Mouse (Mus musculus) left cerebral cortex, postnatal 14 days (tissue): ENCODE data around the gene Fam129a. TPM values are rescaled to one million over a fixed set of nuclear protein-coding genes. Genes with fewer than 3 reads are reported as not detected.
A peak's percentile ranks its signal among the peaks of the same experiment; 100 is the strongest.
"Not testable (repeated sequence)": the region's sequence is repeated elsewhere in the genome, so short reads cannot be mapped to it uniquely, and the experiment has no call there.

ENCODE experiments used
- DNase-seq, 2 experiments: peaks; one replicate each; pipeline ENCODE4 v3.0.0; 2021 to 2022; ENCODE audit warnings: low spot score in 2 of 2, mixed read lengths in 1 of 2
- intact Hi-C: fragments of 180-260 bp; cut with DNase I; formaldehyde crosslinking; loops from one replicate; pipeline ENCODE4 v1.15.1; 2025
- total RNA-seq, 2 experiments: library from RNA; stranded (reverse); gene quantifications; 2 replicates each; pipeline ENCODE4 v1.2.3; 2021

Gene Fam129a
- total RNA-seq, 2 experiments from 2014 or later, result 5.4 to 5.9 TPM

DNA sequence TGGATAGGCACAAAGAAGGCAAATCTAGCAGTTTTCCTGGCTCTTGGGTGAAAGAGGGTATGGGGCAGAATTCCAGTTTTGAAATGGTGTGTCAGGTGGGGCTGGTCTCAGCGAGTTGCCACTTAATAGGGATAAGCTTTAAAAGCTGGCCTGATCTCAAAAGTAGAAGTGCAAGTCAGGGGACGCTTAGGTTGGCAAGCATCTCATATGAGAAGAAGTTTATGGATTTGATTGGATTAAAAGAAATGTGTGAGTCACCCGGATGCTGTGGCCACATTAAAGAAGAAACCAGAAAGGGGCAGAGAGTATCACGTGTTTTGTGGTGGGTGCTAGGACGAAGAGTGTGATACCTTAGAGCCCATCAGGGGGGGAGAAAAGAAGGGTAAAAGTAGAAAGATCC lies 114.0 kb downstream of the Fam129a start:
- no peak for DNase-seq
- intact Hi-C loops, result loop anchor here (5.0 kb wide), 1 partner anchor 123 kb away; no protein-coding TSS in a partner anchor

DNA sequence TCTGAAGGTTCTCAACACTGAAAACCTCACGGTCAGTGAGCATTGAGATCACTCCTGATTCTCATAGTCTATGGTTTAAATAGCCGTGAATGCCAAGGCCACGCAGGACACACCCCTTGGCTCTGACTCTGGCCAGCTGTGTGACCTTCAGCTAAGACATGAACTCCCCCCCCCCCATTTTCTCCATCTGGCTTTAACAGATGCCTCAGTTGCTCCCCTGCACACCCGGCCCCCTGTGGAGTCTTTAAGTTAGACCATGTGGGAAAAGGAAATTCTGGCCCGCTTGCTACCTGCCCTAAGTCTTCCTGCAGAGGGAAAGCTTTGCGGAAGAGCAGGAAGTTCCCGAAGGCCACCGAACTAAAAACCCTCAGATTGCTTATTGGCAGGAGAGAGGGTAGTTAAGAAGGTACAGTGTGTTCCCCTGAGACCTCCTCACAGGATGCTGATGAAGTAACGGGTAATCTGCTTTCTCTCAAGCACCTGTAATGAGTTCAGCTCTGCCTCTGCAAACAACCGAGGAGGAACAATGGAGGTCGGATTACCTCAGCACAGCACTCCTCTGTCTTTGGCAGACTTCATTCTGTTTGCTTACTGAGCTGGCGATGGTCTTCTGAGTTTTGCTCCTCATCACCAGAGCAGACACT lies 114.8 kb downstream of the Fam129a start:
- intact Hi-C loops, result loop anchor here (5.0 kb wide), 1 partner anchor 123 kb away; no protein-coding TSS in a partner anchor
- DNase-seq, result no peak

DNA sequence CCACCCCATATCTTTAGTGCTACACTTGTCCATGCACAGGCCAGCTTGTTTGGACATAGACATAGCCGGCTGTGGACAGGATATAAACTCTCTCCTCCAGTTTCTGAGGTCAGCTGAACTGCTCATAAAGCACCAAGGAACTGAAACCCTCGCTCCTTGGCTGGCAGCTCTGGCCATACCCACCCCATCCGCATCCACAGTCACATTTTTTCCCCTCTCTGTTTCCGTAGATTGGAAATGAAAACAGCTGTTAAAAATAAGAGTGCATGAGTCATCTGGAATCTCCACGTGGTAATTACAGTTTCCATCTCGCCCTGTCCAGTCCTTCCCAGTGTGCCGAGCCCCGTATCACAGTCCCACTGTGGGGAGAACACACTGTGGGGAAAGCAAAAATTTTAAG lies 115.7 kb downstream of the Fam129a start:
- DNase-seq, result peak in 1 of 2 experiments; percentile 32
- intact Hi-C loops, result loop anchor here (5.0 kb wide), 1 partner anchor 124 kb away; no protein-coding TSS in a partner anchor

- intact Hi-C loops, result loop anchor here (5.0 kb wide), 1 partner anchor 127 kb away; no protein-coding TSS in a partner anchor
- no peak for DNase-seq
These were observed 118.0 kb downstream of the Fam129a start for GRCm38 (mm10) chr1:151689032-151689431.

DNA sequence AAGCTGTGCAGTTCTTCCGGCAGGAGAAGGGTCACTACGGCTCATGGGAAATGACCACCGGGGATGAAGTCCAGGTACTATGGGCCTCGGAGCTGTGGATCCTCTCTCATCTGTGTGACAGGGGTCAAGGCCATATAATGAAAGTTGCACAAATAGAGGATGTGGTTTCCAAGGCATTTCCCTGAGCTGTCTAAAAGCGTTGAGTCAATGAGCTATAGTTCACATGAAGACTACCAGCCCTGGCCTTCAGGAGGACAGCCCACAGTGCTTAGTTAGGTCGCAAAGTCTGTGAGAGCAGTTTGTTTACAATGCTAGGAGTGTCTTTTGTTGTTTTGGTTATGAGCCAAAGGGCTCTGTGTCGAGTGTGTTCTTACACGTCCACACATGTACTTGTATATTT lies 118.6 kb downstream of the Fam129a start:
- intact Hi-C loops, result loop anchor here (5.0 kb wide), 1 partner anchor 127 kb away; no protein-coding TSS in a partner anchor
- DNase-seq, result no peak

GRCm38 (mm10) chr1:151690061-151690460 lies 119.1 kb downstream of the Fam129a start:
- intact Hi-C loops, result no loop called here
- DNase-seq, result no peak

DNA sequence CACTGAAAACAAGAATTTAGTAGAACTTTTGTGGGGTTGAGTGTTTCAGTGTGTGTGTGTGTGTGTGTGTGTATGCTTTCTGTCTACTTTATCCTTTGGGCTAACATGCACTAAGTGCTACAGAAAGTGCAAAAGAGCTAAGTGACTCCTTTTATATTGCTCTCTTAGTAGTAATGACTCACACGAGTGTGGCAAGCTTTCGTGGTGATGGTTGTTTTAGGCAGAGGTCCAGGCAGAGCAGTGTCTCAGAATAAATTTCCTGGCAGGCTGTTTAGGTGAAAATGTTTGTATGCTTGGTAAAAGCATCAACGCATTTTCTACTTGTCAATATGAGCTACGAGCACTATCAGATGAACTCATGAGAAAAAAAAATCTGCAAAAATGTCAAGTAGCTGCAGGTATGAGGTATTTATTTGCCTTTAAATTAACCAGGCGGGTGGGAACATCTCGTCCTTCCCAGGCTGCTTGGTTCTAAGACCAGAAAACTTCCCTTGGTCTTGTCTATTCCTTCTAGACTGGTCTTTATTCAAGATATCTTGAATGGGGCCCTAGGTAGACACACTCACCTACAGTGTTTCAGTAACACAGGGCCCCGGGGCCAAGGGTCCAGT lies 119.7 kb downstream of the Fam129a start:
- intact Hi-C loops, result no loop called here
- DNase-seq, result no peak

GRCm38 (mm10) chr1:151692867-151693266 lies 121.9 kb downstream of the Fam129a start:
- intact Hi-C loops, DNase-seq: not testable (repeated sequence)

GRCm38 (mm10) chr1:151696751-151697150 lies 125.8 kb downstream of the Fam129a start:
- intact Hi-C loops, result no loop called here
- no peak for DNase-seq

- intact Hi-C loops, result no loop called here
- DNase-seq, result no peak
These were observed 127.1 kb downstream of the Fam129a start for GRCm38 (mm10) chr1:151697901-151698641.

DNA sequence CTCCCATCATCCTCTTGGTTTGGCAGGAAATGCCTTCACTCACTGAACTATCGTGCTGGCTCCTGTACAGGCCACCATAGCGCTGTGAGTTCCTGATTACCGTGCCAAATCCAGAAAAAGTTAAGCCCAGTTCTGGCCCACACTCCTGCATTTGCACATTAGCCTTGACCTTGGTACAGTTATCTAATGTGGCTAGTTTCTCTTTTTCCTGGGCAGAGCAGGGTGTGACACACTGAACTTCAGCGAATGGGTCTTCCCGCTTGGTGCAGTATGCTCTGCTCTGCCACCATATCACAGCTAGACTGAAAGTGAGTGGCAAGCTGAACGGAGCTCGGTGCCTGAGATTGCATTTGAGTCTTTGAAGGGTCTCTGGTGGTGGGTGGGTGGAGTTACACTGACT lies 128.4 kb downstream of the Fam129a start:
- no peak for DNase-seq
- intact Hi-C loops, result no loop called here

DNA sequence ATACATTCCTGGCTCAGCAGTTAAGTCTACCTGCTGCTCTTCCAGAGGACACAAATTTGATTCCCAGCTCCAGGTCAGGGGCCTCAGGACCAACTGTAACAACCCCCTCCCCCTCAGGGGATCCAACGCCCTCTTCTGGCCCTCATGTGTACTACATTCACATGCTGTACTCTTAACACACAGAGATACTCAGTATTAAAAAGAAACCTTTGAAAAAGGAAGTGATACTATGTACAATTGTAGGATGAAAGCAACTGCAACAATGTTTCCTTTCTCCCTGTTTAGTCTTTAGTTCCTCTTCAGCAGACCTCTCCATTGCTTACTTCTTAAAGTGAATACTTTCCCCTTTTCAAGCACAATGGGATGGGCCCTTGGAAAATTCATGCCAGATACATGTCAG lies 131.8 kb downstream of the Fam129a start:
- DNase-seq, result no peak

GRCm38 (mm10) chr1:151705723-151706396 lies 134.9 kb downstream of the Fam129a start:
- intact Hi-C loops, result loop anchor here (1.0 to 5.0 kb wide), 3 partner anchors 142 to 244 kb away; no protein-coding TSS in a partner anchor
- DNase-seq, result peak; percentile 82 to 93

More for the DNA sequence above, 131.8 kb downstream of the Fam129a start:
- intact Hi-C loops, result no loop called here

- intact Hi-C loops, result loop anchor here (1.0 to 5.0 kb wide), 3 partner anchors 142 to 244 kb away; no protein-coding TSS in a partner anchor
- DNase-seq, result no peak
These were observed 135.4 kb downstream of the Fam129a start for GRCm38 (mm10) chr1:151706397-151706752.

GRCm38 (mm10) chr1:151708966-151709733 lies 138.2 kb downstream of the Fam129a start:
- DNase-seq, result no peak
- intact Hi-C loops, result loop anchor here (5.0 kb wide), 2 partner anchors 217 to 247 kb away; no protein-coding TSS in a partner anchor

DNA sequence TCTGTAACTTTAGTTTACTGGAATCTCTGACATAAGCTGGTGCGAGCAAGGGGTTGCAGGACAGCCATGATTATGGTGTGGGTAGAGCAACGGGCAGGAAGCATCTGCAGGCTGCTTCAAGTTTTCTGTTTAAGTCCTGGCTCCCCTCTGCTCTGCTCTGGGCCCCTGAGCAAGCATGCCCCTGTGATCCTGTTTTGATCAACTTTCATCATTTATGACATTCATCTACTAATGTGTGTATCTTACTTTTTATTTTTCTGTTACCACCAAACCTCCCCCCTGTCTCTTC lies 138.7 kb downstream of the Fam129a start:
- DNase-seq, result no peak
- intact Hi-C loops, result loop anchor here (5.0 kb wide), 2 partner anchors 217 to 247 kb away; no protein-coding TSS in a partner anchor

GRCm38 (mm10) chr1:151710424-151711055 lies 139.6 kb downstream of the Fam129a start:
- no peak for DNase-seq
- intact Hi-C loops, result no loop called here

DNA sequence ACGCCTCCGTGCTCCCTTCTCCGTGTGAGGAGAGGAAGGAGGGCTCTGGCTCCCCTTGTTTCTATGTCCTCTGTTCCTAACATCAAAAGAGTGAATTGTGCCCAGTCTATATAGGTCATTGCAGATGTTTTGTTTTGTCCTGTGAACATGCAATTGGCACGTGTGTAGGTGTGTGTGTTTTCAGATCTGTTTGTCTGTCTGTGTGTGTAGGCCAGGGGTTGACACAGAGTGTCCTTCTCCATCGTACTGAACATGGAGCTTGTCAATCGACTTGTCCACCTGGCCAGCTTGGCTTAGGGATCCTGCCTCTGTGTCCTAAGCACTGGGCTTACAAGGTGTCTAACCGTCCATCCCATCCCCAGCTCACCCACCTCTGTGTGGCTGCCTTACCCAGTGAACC lies 140.1 kb downstream of the Fam129a start:
- DNase-seq, result no peak
- intact Hi-C loops, result no loop called here

DNA sequence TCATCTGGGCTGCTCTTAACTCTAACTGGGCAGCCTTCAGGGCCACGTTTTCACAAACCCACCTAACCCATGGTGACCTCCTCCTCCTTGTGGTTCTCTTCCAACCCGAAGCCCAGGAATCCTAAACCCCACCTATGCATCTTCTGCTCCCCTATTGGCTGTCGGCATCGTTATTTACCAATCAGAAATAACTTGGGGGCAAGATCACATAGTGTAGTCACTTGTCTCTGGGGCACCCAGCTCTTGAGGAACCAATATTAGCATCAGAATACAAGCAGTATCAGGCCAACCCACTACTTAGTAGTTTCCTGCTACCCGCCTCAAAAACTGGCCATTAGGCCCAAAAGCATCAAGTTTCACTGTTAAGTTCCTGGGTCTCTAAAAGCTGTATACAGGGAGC lies 141.7 kb downstream of the Fam129a start:
- intact Hi-C loops, result no loop called here
- DNase-seq, result no peak
